Mouse (Mus musculus) adrenal gland, postnatal 10 days (tissue): ENCODE measurements around the gene Efcc1. TPM values are rescaled to one million over a fixed set of nuclear protein-coding genes. Genes with fewer than 3 reads are reported as not detected.

Experiments used
- DNase-seq: peaks from one replicate; pipeline ENCODE4 v3.0.0; 2021; ENCODE audit warnings: mixed read lengths
- total RNA-seq, 2 experiments: library from RNA; stranded (reverse); gene quantifications; 2 replicates each; pipeline ENCODE4 v1.2.3; 2021

Gene Efcc1
- total RNA-seq, 2 experiments from 2014 or later: 1.1 to 1.4 TPM

- no peak for DNase-seq
These were observed 47.9 kb downstream of the Efcc1 start for GRCm38 (mm10) chr6:87778294-87779173.

DNA sequence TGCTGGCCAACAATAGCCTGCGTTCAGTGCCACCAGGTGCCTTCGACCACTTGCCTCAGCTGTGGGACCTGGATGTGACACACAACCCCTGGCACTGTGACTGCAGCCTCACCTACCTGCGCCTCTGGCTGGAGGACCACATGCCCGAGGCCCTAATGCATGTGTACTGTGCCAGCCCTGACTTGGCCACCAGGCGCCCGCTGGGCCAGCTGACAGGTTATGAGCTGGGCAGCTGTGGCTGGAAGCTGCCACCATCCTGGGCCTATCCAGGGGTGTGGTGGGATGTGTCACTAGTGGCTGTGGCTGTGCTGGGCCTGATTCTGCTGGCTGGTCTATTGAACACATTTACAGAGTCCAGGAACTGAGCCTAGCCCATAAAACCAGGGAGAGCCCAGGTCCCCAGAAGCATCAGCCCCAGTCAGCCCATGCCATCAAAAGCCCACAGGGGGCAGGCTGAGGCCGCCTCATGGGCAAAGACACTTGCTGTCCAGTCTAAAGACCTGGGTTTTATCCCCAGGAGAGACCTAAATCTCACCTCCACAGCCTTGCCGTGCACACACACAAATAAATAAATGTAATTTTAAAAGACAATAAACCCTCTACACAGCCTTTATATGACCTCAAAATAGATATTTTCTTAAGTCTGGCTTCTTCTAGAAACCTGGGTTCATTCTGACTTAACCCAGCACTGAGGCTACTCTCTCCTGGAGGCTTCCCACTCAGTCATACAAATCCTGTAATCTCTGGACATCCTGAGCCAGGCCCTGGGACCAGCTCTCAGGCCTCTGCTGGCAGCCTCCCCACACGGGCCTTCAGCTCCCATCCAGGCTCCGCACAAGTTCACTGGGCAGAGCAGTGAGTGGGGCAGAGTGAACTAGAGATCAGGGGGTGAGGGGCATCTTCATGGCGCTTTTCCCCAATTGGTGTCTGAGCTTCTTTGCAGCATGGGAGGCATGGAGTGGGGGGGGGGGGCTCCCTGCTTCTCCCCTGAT, 48.8 kb downstream of the Efcc1 start:
- DNase-seq: no peak

DNA sequence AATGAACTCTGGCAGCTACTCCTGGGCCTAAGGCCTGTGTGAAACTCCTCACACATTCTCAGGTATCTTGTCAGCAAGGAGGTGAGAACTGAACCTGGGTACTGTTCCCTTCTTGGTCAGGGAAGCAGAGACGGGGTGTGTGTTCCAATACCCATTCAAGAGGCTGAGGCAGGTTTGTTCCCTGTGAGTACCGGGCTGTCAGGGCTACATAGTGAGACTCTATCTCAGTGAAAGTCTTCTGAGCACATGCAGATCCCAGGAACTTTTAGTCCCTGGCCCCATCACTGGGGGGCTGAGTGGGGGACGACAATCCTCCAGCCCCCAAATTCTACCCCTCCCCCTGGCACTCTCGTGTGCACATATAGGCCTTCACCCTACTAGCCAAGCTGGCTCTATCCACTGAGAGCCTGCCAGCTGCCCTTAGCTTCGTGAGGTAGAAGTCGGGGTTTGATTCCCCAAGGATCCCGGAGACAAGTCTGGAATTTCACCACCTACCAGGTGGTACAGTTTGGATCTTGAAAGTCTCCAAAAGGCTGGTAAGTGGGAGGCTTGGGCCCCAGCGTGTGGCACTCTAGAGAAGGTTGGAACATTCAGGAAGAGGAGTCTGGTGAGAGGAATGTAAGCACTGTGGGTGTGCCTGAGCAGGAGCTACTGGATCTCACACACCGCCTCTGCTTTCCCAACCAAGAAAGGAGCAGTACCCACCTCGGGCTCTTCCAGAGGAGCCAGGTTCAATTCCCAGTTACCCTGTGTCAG, 50.1 kb downstream of the Efcc1 start:
- DNase-seq: no peak

DNA sequence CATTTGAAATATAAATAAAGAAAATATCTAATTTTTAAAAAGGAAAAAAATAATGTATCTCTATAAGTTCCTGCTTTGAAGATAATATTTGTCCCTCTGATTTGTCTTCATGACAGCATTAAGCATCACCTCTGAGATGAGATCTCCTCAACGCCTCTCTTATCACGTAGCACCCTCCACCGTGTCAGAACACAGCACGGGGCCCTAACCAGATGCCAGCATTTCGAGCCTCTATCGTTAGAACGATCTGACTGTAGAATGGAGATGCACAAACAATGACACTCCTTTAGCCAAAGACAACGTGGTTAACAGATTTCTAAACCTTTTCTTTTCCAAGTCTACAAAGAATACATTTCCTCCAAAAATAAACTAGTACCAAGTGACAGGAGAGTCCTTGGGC, 53.4 kb downstream of the Efcc1 start:
- DNase-seq: no peak

DNA sequence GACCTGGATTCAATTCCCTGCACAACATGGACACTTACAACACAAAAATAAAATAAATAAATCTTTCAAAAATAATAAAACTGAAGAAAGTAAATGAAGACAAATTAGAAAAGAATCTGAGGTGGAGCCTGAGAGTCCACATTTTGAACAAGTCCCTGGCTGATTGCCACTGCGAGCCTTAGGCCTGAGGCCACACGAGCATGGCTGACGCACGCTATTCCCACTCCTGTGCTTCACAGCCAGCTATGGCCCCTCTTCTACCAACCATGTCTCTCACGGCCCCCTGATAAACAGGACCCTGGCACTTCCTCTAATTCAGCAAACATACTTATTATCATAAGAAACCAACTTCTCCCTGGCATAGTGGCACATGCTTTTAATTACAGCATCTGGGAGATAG, 56.0 kb downstream of the Efcc1 start:
- no peak for DNase-seq

- no peak for DNase-seq
These were observed 56.6 kb downstream of the Efcc1 start for GRCm38 (mm10) chr6:87787108-87787890.

GRCm38 (mm10) chr6:87788266-87788895, 57.7 kb downstream of the Efcc1 start:
- no peak for DNase-seq

DNA sequence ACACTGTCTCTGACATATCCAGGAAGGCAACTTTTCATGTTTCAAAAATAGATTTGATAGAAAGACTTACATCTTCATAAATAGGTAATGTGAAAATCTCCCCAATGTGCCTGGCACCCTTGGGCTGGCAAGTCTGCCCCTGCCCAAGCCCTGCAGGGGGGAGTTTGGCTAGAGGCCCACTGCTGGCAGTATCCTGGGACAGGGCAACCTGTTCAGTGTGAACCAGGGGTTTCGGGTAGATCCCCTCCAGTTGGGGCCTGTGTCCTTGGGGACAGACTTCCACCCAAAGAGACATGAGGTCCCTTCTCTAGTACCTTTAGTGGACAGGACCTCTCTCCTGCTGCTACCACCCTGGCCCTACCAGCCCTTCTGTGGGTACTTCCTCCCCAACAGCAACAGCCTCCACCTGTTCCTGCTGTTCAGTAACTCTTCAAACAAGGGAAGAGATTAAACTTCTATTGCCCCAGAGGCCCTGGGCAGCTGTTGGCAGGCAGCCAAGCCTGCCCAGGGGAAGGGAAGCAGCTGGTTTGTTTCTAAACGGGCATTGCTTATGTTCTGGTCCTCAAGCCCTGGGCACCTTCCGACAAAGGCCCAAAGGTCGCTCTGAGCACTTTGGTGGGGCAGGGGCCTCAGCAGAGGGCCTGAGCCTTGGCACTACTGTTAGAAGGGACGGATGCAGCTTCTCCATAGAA, 58.4 kb downstream of the Efcc1 start:
- DNase-seq: peak; percentile 73

DNA sequence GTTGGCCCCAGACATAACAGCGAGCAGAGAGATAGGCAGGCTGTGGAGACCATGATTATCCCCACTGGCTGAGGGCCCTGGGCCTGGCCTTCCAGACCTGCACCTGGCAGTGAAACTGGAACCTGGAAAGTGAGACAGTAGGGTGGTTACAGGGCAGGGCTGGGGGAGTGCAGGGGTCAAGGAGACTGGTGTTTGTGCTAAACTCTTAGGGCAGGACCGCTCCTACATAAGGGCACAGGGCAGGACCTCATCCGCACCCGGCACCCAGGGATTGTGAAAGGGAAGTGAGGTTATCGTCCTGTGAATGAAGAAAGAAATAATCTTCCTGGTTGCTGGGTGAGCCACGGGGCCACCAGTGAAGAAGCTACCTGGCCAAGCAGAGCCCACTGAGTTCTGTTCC, 59.1 kb downstream of the Efcc1 start:
- DNase-seq: no peak

GRCm38 (mm10) chr6:87790779-87791480, 60.3 kb downstream of the Efcc1 start:
- DNase-seq: no peak

DNA sequence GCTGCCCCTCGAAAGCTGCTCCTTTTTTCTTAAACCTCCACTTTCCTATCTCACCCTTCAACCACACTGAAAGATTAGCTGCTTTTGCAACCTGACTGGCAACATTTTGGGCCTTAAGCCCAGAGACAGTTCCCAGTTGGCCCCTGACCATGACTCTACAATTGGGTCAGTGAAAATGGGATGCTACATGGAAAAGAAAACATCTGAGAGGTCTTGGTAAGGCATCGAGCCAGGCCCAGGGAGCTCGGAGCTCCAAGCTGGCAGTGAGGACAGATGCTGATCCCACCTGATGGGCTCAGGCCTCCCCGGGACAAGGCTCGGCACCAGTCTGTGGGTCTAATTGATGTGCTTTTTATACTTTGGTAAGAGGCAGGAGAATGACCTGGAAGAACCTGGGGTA, 61.2 kb downstream of the Efcc1 start:
- no peak for DNase-seq

GRCm38 (mm10) chr6:87793821-87794510, 63.3 kb downstream of the Efcc1 start:
- no peak for DNase-seq

GRCm38 (mm10) chr6:87795385-87796150, 64.9 kb downstream of the Efcc1 start:
- no peak for DNase-seq

DNA sequence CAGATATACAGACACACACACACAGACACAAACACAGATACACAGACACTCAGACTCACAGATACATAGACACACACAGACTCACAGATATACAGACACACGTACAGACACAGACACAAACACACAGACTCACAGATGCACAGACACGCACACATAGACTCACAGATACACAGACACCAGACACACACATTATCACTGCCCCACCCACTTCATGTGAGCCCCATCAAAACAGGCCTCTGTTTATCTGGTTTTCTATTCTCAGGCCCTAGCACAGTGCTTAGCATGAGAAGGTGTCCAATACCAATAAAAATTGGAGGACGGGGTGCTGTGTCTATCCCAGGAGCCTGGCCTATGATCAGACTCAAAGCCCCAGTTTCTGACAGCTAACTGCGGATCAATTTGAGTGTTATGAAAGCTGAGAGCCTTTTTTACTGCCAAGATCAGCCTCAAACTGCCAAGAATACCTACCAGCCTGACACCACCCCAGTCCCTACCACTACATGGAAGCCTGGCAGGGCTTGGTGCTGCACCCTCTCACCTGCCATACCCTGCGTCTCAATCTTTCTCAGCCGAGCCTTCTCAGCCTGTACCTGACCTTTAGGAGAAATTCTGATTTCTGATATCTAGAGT, 65.7 kb downstream of the Efcc1 start:
- DNase-seq: no peak

DNA sequence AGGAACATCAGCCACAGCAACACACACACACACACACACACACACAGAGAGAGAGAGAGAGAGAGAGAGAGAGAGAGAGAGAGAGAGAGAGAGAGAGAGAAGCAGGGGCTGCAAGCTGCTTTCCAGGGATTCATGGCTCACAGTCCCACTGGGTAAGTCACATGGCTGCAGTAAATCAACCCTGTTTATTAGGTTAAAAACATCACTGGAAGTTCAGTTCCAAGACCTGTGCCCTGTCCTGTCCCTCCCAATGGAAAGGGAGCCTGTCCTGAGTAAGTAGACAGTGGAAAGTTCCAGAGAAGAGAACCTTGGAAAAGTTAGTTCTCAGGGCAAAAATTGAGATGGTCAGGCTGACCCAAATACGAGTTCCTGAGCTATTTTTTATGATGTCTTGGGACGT, 66.7 kb downstream of the Efcc1 start:
- no peak for DNase-seq

DNA sequence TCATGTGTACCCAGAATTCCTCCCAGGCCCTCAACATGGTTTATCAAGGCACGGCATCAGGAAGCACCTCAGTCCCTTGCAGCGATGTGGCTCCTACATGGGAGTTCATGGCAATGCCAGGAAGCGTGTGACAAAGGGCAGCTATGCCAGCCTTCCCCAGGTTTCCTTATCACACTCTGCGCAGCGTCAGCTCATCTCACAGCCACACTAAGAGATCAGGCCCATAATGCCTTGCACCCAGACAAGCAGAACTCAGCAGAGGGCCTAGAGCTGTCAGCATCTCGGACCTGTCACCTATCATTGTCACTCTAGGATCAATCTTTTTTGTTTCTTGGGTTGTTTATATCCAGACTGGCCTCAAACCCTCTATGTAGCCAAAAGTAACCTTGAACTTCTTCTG, 68.9 kb downstream of the Efcc1 start:
- no peak for DNase-seq

DNA sequence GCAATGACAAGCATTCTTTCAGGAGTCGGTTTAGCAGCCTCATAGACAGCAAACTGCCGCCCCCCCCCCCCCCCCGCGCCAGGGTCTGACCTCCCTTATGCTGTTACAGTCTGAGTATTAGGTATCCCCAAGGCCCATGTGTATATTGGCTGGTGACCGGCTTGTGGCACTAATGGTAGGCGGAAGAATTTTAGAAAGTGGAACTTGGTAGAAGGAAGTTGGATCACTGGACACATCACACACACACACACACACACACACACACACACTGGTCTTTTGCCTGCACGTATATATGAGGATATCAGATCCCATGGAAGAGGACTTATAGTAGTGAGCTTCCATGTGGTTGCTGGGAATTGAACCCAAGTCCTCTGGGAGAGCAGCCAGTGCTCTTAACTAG, 71.8 kb downstream of the Efcc1 start:
- no peak for DNase-seq

DNA sequence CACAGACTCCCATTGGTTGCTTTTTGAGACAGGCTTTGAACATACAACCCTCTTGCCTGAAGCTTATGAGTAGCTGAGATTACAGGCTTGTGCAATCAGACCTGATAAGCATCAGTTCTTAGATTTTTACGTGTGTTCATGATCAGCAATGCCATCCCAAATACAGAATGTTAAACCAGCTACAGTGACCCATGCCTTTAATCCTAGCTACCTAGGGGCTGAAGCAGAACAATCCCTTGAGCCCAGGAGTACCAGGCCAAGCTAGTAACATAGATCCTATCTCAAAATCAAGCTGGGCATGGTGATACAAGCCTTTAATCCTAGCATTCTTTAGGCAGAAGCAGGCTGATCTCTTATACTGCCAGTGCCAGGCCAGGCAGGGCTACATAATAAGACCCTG, 73.4 kb downstream of the Efcc1 start:
- no peak for DNase-seq
